Mouse (Mus musculus) kidney, postnatal 4 days (tissue): ENCODE results near the gene Tgfbr3.
"Not testable (repeated sequence)": the region's sequence is repeated elsewhere in the genome, so short reads cannot be mapped to it uniquely, and the experiment has no call there.

Experiments
- DNase-seq, 2 experiments: peaks; one replicate each; pipeline ENCODE4 v3.0.0; 2021; ENCODE audit warnings: mixed read lengths in 2 of 2

Gene Tgfbr3

DNA sequence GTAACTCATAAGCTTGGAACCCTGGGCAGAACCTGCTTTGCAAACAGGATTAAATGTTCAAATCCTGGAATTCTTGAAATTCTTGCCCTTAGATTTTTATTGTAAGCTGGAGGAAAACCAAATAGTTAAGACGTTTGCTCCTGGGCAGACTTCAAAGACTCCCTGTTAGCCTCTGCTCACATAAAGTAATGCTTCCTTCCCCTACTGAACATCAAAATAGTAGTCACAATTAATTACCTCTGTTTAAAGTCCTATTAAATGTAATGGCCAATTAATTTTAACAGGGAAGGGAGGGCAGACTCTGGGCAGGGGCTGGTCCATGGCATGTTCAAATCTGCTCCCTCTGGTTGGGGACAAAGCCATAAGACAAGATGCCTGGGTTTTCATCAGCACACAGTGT lies 49.2 kb downstream of the Tgfbr3 start:
- no peak for DNase-seq

DNA sequence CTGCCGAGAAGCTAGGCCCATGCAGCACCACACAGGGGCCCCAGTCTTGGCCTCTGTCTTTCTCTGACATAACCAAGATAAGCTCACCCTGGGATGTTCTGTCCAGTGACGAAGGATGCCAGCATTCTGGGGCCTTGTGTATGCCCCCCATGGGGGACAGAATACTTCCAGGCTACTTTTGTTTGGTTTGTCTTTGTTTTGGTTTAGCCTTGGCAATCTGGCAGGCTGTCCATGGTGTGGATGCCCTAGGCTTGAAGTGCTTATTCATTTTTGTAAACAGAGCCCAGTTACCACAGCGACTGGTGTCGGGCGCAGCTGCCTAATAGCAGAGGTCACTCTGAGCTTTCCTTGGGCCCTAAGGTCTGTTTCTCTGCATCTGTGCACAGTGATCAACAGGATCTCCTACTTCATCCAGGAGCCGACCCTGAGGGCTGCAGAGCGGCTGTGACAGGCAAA lies 51.4 kb downstream of the Tgfbr3 start:
- DNase-seq: no peak

DNA sequence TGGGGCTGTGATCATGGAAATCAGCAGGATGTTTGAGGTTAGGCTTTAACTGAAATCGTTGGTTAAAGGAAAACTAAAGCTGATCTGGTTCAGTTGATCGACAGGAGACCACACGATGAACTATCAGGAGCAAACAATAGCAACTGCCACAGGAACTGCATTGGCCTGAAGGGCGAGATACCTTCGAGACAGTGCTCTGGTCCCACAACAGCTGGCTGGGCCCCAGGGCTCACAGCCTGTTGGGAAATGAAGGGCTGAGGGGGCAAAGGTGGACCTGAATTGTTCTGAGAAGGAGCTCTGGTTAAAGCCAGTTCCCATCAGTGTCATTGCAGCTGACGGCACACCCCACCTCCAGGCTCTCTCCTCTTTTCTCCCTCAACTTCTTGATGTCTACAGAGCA lies 52.5 kb downstream of the Tgfbr3 start:
- peak in 1 of 2 experiments; percentile 43 for DNase-seq

DNA sequence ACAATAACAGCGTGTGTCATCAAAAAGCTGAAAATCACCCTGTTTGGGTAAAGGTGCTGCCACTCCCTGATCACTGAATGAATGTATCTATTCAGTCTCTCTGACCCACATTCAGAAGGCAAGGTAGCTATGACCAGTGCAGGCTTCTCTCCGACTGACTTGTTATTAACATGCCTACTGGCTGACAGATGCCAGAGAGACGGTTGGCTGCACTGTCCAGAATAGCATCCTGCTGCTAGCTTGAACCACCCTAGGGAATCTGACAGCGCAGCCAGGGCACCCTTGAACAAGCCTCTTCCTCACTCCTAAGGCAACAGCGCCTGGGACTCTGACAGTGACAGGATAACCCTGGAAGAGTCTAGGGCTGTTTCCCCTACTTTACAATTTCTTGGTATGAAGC lies 53.4 kb downstream of the Tgfbr3 start:
- DNase-seq: no peak

DNA sequence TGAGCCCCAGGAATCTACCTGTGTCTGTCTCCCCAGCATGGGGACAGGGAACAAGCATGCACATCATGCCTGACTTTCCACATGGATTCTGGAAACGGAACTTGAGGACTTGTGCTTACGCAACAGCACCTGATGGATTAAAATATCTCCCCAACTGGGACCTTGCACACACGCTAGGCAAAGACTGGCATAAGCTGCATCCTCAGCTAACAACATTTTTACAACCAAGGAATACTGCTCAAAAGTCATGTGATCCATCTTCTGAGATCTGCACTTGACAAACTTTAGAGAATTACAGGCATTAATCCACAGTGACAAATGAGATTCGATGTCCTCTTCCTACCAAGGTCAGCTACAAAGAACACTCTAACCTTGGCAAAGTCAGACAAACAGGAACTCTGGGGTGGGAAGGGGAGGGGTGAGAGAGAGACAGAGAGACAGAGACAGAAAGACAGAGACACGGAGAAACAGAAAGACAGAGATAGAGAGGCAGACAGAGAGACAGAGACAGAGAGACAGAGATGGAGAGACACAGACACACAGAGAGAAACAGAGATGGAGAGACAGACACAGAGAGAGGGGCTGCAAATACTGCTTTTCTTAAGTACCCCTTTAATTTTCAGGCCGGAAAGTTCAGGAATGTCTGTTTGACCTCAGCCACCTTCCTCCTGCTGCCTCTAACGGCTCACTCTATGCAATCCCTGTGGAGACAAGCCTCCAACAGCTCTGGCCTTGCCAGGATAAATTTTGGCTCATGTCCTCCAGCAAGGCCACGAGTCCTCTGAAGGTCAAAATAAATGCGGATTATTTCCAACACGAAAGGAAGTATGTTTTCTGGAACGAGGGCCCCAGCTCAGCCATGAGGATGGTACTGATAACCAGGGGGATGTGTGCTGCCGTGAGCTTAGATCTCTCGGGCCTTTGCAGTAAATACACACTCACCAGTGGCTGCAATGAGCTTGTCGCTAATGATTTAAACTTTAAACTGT lies 55.8 kb downstream of the Tgfbr3 start:
- DNase-seq: peak; percentile 26 to 50

DNA sequence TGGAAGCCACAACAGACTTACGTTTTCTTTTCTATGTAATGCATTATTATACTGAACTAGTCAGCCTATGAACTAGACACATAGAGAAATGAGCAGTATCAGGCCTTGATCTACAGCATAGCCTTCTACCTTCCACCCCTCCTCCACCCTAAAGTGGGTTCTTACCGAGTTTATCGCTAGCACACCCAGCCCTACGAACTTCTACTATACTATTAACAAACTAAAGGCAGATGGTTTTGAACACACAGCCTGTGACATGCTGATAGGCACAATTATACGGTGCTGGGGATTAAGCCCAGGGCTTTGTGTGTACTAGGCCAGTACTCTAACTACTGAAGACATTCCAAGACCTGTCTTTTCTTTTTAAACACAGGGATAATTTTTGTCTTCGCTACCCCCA lies 59.2 kb downstream of the Tgfbr3 start:
- no peak for DNase-seq

DNA sequence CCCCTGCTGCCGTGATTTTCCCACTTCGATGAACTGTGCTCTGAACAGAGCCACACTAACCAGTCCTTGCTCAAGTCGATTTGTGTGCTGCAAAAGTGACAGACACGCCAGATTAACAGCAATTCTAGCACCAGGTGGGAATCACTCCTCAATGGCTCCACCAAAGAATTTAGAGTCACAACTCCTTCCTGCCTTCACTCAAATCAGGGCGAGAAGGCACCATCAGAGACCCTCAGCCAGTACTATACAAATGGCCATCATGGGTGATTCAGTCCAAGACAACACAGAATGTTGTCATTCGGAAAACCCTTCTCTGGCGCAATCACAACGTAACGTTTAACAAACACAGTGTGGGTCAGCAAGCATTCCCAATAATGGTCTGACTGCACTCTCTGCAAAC lies 60.4 kb downstream of the Tgfbr3 start:
- DNase-seq: no peak

DNA sequence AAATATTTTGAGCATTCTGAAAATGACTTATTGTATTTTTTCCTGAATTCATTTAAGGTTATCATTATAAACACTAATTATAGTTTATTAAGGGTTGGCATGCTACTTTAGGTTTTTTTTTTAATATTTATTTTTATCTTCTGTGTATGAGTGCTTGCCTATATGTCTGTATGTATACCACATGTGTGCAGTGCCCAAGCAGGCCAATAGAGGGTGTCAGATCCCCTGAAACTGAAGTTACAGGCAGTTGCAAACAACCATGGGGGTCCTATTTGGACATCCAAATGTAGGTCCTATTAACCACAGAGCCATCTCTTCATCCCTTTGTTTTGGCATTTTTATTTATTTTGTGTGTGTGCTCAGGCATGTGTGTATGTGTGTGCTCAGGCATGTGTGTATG lies 61.8 kb downstream of the Tgfbr3 start:
- DNase-seq: no peak

DNA sequence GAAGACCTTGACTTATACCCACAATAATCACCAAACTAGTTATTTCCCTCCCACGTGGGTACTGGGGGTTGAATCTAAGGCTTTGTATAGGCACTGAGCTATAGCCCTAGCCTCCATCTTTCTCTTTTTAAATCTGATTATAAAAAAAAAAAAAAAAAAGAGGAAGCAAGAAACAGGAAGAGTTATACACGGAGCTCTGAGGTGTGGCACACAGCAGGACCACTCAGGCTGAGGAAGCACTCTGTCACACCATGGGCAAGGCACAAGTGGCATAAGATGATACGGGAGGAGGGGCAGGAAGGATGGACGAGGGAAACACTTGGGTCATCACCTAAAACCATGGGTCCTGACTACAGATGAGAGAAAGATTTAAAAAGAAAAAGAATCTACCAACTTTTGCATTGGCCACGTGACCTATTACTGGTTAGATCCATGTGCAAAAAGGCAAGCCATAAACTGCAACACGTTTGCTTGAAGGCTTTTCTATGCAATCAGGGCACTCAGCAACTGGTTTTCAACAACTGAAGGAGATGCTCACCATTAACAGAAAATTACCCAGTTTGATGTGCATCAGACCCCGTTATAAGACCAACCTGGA lies 64.5 kb downstream of the Tgfbr3 start:
- no peak for DNase-seq

DNA sequence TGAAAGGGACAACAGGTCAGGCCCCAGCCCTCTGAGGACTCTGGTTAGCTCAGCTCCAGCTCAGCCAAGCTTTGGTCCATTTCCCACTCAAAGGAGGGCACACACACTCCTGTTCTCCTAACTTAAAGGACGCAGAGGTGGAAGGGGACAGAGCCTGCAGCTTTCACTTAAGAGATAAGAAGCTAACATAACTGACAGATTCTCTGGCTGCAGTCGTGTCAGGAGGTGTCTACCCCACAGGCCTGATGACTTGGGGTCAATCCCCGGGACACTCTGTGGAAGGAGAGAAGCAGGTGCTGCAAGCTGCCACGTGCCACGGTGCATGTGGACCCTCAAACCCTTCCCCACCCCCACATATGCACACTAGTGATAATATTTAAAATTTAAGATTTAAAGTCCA lies 65.3 kb downstream of the Tgfbr3 start:
- peak in 1 of 2 experiments; percentile 24 for DNase-seq

DNA sequence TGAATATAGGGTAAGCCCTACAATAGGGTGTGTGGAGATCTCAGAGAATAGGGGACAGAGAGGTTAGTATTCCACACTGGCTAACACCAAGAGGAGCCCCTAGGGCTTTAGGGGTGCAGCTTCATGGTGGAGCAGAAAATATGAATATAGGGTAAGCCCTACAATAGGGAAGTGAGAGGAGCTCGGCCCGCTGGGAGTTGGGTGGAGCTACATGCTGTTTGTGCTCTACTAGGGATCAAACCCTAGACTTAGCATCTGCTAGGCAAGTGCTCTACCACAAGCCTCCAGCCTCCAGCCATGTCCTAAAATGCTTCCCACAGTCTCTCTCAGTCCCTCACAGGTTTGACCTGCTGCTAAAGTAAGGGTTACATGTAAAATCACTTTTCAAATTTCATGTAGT lies 65.9 kb downstream of the Tgfbr3 start:
- DNase-seq: not testable (repeated sequence)

DNA sequence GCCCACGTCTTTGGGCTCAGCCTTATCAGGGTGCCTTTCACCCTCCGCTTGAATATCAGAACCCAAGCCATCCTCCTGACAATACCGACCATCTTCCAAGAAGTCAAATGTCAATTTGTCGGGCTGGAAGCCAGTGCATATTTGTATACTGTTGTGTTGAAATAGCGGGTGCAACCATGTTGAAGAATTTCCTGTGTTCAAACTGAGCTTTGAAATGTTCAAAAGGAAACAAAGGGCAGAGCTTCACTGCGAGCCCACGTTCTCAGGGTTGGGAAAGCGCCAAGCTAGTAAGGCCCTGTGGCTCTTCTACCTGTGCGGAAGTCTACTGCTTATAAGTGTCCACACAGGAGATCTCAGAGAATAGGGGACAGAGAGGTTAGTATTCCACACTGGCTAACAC lies 66.4 kb downstream of the Tgfbr3 start:
- peak in 1 of 2 experiments; percentile 17 for DNase-seq

DNA sequence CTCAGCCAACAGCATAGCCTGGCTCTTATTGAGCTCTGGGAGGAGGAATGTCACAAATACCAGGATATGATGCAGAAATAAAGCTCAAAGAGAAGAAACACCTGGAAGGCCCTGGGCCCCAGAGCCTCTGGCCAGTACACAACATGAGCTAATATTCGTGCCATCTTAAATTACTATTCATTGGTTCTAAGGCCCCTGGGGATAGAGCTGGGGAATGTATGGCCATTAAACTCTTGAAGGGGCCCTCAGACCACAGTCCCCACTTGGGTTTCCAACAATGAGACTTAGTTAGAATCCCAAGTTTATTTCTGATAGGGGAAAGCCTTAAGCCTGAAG lies 66.8 kb downstream of the Tgfbr3 start:
- DNase-seq: no peak

DNA sequence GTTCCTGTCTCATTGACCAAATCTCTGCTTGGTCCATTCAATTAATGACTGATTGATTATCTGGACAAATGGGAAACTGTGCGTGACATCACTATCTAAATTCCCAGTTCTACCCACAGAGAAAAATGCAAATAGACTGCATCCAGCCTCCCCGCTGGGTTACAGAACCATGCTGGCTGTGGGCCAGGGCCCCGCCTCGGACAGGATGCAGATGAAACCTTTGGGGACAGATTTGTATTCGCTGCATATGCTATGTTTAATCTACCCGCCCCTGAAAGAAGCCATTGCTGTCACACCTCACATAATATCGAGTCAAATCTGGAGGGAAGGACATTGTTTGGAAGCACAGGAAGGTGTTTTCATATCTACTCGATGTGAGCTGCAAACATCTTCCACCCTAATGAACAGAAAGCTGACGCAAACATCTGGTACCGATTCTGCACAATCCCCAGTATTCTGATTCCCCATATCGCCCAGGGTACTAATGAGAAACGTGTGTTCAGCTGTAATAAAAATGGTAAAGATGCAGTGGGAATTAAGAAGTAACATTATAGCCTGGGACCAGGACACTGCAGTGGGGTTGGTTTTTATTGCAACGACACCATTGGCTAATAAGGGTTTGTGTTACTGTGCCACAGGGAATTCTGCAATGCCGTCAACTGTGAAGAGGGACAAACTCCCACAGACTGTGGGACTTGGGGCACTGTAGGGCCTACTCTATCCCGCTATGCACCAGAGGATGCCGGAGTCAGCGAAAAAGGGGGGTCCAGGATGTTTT lies 67.3 kb downstream of the Tgfbr3 start:
- peak; percentile 74 to 80 for DNase-seq

DNA sequence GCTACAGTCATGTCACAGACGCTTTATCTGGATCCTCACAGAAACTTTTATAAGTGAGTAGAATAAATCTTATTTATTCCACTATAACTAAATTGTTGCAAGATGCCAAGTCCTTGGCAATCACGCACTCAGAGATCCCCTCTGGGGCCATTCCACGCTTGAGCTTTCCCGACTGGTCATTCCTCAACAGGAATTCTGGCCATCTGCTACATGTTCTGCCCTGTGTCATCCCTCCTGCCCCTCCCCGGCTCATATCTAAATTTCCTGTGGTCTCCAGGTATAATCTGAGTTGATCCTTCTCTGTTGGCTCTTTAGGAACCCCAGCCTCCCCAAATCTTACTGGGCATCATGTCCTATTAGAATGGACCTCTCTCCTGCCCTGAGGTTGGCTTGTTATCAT lies 68.5 kb downstream of the Tgfbr3 start:
- DNase-seq: peak in 1 of 2 experiments; percentile 43

DNA sequence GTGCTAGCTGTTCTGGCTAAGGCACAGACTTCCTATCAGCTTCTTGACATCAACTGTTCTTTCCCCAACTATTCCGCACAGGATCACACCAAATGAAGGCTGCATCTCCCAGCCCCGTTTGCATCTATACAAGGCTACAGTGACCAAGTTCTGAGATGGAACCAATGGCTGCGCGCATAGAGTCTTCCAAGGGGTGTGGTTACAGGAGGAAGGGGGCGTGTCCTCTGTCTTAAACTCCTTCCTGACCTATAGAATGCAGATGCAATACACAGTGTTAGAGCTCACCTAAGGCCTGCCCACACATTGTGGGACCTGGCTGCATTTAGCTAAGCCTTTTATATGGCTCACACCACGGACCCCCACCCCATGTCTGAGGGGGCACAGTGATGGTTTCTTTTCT lies 69.5 kb downstream of the Tgfbr3 start:
- DNase-seq: no peak

DNA sequence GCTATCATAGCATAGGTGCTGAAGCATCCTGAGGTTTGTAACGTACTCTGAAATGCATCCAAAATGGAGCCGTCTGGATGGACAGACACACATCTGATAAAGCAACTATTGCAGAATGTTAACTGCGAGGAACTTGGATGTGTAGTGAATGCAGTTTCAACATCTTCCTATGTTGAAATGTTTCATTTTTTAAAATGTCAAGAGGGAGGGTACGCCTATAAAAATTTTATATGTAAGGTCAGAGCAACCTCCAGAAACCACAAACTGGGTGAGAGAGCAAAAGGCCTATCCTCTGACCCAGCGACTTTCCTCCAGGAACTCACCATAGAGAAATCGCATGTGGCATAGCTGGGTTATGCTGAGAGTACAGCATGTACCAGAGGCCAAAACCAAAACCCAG lies 70.1 kb downstream of the Tgfbr3 start:
- no peak for DNase-seq

DNA sequence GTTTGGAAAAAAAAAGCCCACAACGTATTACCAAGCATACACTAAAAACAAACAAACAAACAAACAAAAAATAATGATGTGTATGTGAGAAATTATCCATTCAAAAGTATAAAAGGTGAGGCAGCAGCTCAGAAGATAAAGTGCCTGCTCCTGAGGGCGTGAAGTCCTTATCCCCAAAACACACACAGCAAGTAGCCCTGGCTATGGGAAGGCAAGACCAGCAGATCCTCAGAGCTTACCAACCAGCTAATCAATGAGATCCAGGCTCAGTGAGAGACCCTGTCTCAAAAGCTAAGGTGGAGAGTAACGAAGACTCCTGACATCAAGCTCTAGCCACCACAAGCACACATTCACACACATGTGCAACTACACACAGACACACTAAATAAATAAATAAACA lies 70.8 kb downstream of the Tgfbr3 start:
- DNase-seq: no peak

DNA sequence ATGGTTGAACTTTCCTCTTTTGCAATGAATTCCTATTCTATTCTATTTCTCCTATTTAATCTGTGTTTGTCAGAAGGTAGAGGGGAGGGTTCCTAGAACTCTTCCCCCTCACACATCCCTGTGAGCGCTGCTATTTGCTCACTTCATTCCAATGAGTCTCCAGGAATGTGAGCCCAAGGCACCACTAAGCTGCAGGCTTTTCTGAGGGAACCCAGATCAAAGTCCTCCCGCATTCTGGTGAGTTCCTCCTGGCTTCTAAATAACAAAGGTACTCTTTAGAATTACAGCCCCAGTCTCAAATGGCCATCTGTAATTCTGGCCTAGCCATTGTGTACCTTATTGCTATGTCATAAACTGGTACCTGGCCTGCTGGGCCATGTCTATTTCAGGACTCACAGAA lies 72.3 kb downstream of the Tgfbr3 start:
- DNase-seq: no peak

DNA sequence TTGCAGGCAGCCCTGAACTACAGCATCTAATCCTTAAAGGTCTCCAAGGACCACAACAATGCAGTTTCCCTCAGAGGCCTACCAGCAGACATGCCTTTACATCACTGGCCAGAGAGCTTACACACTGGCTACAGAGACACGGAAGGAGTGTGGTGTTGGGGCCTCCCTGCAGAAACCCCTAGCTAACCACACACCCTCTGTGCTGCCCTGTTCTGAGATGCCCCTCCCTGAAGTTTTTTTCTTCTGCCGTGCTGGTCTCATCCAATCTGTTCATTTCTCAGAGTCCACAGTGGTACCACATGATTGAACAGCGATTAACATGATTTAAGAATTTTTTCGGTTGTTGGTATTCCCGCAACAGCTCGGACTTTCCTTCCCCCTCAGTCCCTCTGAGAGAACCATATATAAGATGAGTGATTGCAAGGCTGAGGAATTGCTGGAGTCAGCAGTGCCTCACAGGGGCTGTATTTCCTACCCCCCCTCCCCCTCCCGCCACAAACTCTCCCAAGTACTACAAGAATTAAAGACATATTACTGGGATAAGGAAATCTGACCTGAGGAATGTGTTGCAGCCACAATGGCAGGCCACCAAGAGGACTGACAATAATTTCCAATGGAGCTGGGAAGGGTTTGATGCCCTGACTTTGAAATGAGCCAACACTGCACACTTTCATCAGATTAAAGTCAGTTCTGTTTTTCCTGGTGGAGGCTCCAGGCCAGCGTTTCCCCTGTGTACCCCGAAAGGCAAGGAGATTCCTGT lies 75.9 kb downstream of the Tgfbr3 start:
- DNase-seq: peak; percentile 22 to 31

DNA sequence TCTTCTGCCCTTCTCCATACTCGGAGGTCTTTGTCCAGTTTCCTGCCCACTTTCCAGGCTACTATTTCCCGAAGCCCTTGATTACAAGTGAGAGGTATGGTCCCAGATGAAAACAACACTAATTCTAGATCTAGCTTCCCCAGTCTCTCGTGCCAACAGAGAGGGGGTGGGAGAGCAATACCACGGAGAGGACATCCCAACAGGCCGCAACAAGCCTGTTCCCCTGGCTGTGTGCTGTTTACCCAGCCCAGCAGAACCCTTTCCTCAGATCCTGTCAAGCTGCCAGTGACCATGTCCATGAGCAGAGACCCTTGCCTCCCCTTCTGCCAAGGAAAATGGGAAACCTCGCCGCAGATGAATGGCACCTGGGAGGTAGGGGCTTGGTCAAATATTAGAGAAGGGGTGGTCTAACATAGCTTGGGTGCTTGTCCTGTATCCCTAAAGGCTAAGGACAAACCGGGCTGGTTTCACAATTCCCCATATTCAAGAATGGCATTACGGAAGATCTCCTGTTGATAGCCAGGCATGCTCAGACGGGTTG lies 77.5 kb downstream of the Tgfbr3 start:
- DNase-seq: no peak

DNA sequence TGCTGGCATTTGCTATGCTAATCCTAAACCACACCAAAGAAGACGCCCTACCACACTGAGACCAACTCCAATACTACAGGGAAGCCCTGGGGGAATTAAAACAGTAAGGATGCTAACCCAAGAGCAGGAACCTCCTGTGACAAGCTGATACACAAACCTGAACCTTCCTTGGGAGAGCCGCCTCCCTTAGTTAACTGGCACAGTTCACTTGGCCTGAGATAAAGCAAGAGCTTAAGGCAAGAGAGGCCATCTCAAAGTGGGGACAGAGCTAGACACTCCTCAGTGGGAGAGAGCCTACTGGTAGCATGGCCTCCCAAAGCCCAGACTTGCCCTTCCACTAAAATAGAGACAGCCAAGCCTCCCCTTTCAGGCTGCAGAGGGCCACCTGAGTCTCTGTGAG lies 79.4 kb downstream of the Tgfbr3 start:
- no peak for DNase-seq
